Mouse (Mus musculus) adrenal gland, postnatal 36 days (tissue): ENCODE data around the gene Cyp26b1. TPM values are rescaled to one million over a fixed set of nuclear protein-coding genes. Genes with fewer than 3 reads are reported as not detected.

ENCODE experiments used
- DNase-seq, 2 experiments: peaks; one replicate each; pipeline ENCODE4 v3.0.0; 2021; ENCODE audit warnings: mixed read lengths in 1 of 2
- total RNA-seq, 2 experiments: library from RNA; stranded (reverse); gene quantifications; 2 replicates each; pipeline ENCODE4 v1.2.3; 2021

The Cyp26b1 gene
- total RNA-seq, 2 experiments from 2014 or later = 7.1 to 14.1 TPM

DNA sequence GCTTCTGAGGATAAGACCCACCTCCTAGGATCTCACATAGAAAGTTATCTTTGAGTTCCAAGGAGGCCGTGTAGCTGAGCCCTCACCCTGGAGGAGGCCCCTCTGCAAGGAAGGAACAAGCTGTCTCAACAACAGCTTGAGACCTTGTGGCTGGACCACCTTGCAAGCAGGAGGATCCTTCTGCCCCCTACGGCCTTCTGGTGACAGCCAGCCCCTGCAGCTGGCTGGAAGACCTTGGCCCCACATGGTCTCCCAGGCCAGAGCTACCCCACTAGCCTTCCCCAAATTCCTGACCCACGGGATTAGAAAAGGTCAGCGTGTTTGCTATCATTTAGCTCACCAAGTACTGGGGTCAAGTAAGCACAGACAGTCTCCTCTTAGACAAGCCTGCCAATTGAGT is 30.8 kb downstream of the Cyp26b1 start:
- no peak for DNase-seq

DNA sequence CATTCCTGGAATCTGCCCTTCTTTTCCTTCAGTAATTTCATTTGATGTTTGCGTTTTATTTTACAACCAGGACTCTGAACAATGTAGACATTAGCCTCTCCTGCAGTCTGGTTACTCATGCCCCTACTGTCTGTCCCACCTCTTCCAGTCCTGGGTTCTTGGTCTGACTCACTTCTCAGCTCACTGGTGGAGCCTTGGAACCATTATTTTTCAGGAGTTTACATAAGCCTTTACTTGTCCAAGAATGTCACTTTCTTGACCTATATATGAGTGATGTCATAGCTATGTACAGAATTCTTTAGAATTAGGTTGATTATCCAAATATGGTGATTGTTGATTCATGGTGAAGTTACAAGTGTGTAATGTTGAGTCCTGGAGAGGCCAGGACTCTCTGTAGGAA is 32.5 kb downstream of the Cyp26b1 start:
- DNase-seq = no peak

DNA sequence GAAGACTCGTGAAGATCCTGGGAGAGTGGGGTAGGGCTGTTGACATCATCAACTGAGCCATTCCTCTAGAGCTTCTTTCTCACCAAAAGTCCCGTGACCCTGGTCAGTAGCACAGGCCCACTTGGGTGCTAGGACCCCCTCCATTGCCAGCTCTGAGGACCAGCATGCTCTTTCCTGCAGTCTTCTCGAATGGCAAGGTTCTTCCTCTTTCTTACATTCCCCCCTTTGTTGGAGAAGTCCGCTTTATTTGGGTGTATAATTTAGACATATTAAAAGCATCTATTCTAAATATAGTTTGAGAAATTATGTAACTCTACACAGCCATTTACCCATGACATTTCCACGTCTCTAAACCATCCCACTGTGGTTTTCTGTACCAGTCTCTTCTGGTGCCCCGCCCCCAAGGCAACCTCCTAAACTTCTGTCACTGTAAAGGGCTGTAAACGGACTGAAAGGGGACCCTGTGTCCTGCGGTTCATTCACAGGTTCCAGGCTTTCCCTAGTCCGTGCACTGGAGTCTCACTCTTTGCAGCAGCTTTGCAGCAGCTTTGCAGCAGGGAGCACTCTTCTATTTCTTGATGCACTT is 43.8 kb downstream of the Cyp26b1 start:
- no peak for DNase-seq

DNA sequence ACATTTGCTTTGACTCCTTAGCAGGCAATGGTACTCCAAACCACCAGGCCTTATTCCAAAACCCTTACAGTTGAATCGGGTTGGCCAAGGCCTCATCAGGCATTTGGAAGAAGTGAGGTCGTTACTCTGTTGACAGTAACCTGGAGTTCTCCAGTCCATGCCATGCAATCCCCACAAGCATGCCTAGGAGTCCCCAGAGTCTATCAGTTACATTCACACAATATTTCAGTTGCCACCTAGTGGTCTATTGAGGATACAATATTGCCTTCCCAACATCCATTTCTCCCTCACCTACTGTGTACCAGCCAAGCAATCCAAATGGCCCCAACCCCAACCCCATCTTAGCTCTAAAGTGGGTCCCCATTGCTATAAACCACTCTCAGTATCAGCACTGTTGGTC is 48.3 kb downstream of the Cyp26b1 start:
- no peak for DNase-seq

DNA sequence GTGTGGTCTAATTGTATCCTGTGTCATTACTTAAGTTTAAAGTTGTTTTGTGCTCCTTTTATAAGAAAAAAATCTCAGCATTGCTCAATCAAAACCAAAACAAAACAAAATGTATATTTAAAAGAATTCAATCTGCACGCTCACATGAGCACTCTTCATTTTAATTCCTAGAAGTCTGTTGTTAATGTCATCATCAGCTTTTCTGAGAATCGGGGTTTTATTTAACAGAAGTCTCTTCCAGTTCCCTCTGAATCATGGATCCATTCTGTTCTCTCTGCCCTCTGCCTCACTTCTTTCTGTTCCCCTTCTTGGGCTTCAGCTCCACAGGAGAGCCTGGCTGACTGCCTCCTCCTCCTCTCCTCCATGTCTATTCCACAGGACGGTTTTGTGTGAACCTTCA is 49.3 kb downstream of the Cyp26b1 start:
- DNase-seq = no peak

DNA sequence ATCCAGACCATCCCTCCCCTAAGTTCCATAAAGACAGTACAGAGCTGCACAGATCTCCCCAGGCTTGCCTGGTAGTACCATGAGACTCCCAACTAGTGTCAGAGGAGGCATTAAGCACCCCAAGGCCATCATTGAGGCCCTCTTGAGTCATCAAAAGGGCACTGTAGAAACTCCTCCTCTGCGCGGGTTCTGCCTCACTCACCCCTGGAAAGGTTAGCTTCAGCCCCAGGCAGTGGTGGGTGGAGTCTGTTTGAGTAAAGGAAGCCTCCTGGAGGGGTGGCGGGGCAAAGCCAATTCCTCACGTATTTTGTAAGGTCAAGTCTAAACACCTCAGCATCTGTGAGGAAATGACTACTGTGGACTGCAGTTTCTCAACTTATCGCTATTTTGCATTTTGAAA is 50.2 kb downstream of the Cyp26b1 start:
- DNase-seq = peak; percentile 48 to 72

GRCm38 (mm10) chr6:84539924-84540323 is 53.8 kb downstream of the Cyp26b1 start:
- no peak for DNase-seq

DNA sequence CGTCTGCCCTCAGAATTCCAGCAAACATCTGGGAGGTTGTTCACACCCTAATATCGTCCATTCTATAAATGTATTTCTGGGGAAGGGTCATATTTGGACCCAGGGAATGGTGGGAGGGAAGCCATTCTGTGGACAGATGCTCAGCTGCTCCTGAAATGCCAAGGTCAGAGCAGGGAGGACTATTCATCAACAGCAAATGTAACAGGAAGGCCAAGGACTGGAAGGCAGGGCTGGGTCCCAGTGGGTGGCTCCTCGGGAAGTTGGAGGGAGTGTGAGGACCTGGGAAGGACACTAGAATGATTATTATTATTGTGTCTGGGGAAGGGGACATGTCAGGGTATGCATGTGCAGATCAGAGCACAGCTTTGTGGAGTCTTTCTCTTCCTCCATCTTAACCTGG is 55.0 kb downstream of the Cyp26b1 start:
- peak; percentile 40 to 46 for DNase-seq

DNA sequence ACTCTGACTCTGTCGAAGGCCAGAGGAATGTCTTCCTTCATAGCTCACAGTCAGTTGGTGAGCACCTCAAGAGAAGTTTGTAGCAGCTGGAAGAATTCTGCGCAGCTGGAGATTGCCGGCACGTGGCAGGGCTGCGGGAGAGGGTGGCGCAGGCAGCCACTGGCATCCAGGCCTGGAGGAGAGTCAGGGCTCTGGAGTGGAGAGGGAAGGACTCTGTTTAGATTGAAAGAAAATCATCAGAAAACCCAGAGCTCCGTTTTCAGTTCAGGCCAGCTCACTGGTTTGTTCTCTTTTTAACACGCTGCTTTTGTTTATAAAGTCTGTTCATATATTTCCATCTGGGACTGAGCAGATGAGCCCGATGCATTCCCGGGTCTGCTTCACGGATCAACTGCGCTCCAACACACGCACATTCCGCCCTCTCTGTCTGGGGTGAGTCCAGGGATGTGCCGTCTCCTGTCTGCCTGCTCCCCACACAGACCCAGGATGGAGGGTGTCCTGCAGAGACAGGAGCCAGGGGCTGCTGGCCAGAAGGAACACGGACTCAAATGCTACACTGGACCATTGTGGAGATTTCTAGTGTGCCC is 56.0 kb downstream of the Cyp26b1 start:
- DNase-seq = no peak

DNA sequence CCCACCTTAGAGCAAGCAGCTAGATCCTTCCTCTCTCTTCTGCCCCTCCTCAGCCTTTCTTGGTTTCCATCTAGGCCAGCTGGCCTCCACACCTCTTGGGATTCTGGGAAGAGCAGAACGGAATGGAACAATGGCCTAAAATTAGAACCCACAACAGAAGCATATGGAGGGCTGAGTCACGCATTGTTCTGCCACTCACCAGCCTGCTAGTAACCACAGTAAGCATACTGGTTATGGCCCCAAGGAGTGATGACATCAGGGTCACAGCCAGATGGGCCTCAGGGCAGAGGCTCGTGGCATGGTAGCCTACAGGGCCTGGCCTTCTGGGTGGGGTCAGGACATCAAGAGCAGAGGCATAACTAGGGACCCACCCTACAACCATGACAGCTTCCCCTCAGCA is 58.8 kb downstream of the Cyp26b1 start:
- DNase-seq = no peak

- DNase-seq = no peak
Observed at GRCm38 (mm10) chr6:84529912-84530311, 63.8 kb downstream of the Cyp26b1 start.

DNA sequence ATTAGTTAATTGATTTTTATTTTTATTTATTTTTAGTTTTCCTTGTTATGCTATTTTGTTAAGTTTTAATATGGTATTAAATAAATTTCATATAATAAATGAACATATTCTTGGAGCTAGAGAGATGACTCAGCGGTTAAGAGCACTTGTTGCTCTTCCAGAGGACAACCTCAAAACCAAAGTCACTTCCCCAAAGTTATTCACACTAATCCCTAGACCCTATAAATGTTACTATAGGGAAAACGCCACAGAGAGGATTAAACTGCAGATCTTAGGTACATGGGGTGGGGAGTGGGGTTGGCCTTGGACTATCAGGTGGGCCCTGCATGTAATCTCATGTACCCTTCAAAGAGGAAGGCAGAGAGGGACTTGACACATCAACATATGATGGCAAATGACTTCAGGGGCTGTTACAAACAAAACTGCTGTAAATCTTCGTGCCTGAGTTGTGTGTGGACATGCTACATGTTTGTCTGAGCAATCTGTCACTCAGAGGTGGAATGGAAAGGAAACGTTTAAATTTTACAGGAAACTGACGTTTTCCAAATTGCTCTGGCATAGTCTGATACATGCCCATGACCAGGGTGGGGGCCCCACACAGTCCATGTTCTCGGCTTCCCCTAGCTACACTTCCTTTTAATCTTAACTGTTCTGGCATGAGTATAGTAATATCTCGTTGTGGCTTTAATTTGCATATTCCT is 68.7 kb downstream of the Cyp26b1 start:
- DNase-seq = no peak
